Mouse (Mus musculus) testis, adult 2 months (tissue): ENCODE measurements around the gene Wdfy2. TPM values are rescaled to one million over a fixed set of nuclear protein-coding genes. Genes with fewer than 3 reads are reported as not detected.

Experiments used
- H3K27ac ChIP-seq: fragments of 200-500 bp; 2 replicates; pipeline ENCODE4 v1.5.1; 2012; ENCODE audit warnings: low read depth, low read length; ENCODE audit not compliant: control insufficient read depth, insufficient read depth
- H3K27me3 ChIP-seq: fragments of 200-500 bp; 2 replicates; pipeline ENCODE4 v1.6.1; 2012; ENCODE audit warnings: mild to moderate bottlenecking, low read length, moderate library complexity; ENCODE audit not compliant: control insufficient read depth, insufficient read depth
- H3K36me3 ChIP-seq: fragments of 200-500 bp; 2 replicates; pipeline ENCODE4 v1.6.1; 2012; ENCODE audit warnings: mild to moderate bottlenecking, low read length; ENCODE audit not compliant: control insufficient read depth, insufficient read depth
- H3K4me1 ChIP-seq: fragments of 200-500 bp; 2 replicates; pipeline ENCODE4 v1.6.1; 2012; ENCODE audit warnings: low read length; ENCODE audit not compliant: control insufficient read depth, insufficient read depth
- H3K4me3 ChIP-seq: fragments of 200-500 bp; 2 replicates; pipeline ENCODE4 v1.5.1; 2012; ENCODE audit warnings: low read depth, mild to moderate bottlenecking, low read length, moderate library complexity, mixed read lengths; ENCODE audit not compliant: control insufficient read depth
- CTCF ChIP-seq: fragments of 200-500 bp; IDR thresholded peaks from 2 replicates; pipeline ENCODE4 v1.5.1; 2012; ENCODE audit warnings: low read depth, mild to moderate bottlenecking, inconsistent platforms, low read length, moderate library complexity; ENCODE audit not compliant: control insufficient read depth, insufficient read depth, insufficient replicate concordance
- POLR2A ChIP-seq: fragments of 200-500 bp; IDR thresholded peaks from 2 replicates; pipeline ENCODE4 v1.6.1; 2012; ENCODE audit warnings: low read depth, mild to moderate bottlenecking, inconsistent platforms, low read length, moderate library complexity; ENCODE audit not compliant: control insufficient read depth
- polyA plus RNA-seq: library from polyadenylated mRNA; depleted of rRNA; stranded (reverse); fragments of >200 nt; gene quantifications from 2 replicates; pipeline ENCODE4 v1.2.3, GENCODE M21; 2012

Gene Wdfy2
- polyA plus RNA-seq, 1 experiment: 4.1 TPM

- no peaks in the 10 kb centered on the region for H3K4me1 ChIP-seq
- no peak for TF ChIP-seq CTCF
- no peak for TF ChIP-seq POLR2A
- no peaks in the 10 kb centered on the region for H3K27me3 ChIP-seq
- no peak overlapping the region for H3K27ac ChIP-seq
- no peak overlapping the region for H3K4me3 ChIP-seq
- no peaks in the 10 kb centered on the region; the same call in 1 of the 2 replicates for H3K36me3 ChIP-seq
These were observed 99.3 kb downstream of the Wdfy2 start for GRCm38 (mm10) chr14:62936631-62937380.

GRCm38 (mm10) chr14:62937675-62938074 lies 100.2 kb downstream of the Wdfy2 start:
- Histone ChIP-seq H3K27ac (no peak overlapping the region), H3K4me3 (no peak overlapping the region), H3K36me3 (no peaks in the 10 kb centered on the region; the same call in 1 of the 2 replicates), H3K4me1 (no peaks in the 10 kb centered on the region), H3K27me3 (no peaks in the 10 kb centered on the region)
- TF ChIP-seq CTCF: no peak
- no peak for TF ChIP-seq POLR2A

- Histone ChIP-seq H3K4me3 (no peak overlapping the region), H3K4me1 (no peaks in the 10 kb centered on the region), H3K27ac (no peak overlapping the region), H3K27me3 (no peaks in the 10 kb centered on the region), H3K36me3 (no peaks in the 10 kb centered on the region; the same call in 1 of the 2 replicates)
- TF ChIP-seq POLR2A (no peak), CTCF (peak; percentile 27; the same call in 1 of the 2 replicates)
These were observed 102.0 kb downstream of the Wdfy2 start for GRCm38 (mm10) chr14:62939435-62939834.

- TF ChIP-seq CTCF (no peak), POLR2A (no peak)
- no peaks in the 10 kb centered on the region for H3K4me1 ChIP-seq
- H3K4me3 ChIP-seq: no peak overlapping the region
- no peaks in the 10 kb centered on the region for H3K27me3 ChIP-seq
- no peaks in the 10 kb centered on the region for H3K36me3 ChIP-seq
- H3K27ac ChIP-seq: no peak overlapping the region
These were observed 103.1 kb downstream of the Wdfy2 start for GRCm38 (mm10) chr14:62940383-62941074.

- H3K36me3 ChIP-seq: no peaks in the 10 kb centered on the region
- no peaks in the 10 kb centered on the region for H3K4me1 ChIP-seq
- no peaks in the 10 kb centered on the region for H3K27me3 ChIP-seq
- H3K4me3 ChIP-seq: no peak overlapping the region
- TF ChIP-seq POLR2A (no peak), CTCF (no peak)
- no peak overlapping the region for H3K27ac ChIP-seq
These were observed 109.3 kb downstream of the Wdfy2 start for GRCm38 (mm10) chr14:62946794-62947193.

GRCm38 (mm10) chr14:62956091-62956490 lies 118.6 kb downstream of the Wdfy2 start:
- no peak overlapping the region for H3K27ac ChIP-seq
- no peak overlapping the region for H3K4me3 ChIP-seq
- H3K36me3 ChIP-seq: no peaks in the 10 kb centered on the region; the same call in 1 of the 2 replicates
- no peak for TF ChIP-seq POLR2A
- no peak for TF ChIP-seq CTCF
- no peaks in the 10 kb centered on the region for H3K27me3 ChIP-seq
- no peaks in the 10 kb centered on the region for H3K4me1 ChIP-seq

- no peak for TF ChIP-seq CTCF
- no peak for TF ChIP-seq POLR2A
- H3K4me3 ChIP-seq: no peak overlapping the region
- H3K27ac ChIP-seq: no peak overlapping the region
- H3K4me1 ChIP-seq: peaks cover 2% of the 10 kb centered on the region; the same call in 1 of the 2 replicates
- no peaks in the 10 kb centered on the region for H3K27me3 ChIP-seq
- H3K36me3 ChIP-seq: no peaks in the 10 kb centered on the region
These were observed 126.2 kb downstream of the Wdfy2 start for GRCm38 (mm10) chr14:62963632-62964031.

- Histone ChIP-seq H3K36me3 (no peaks in the 10 kb centered on the region), H3K27me3 (no peaks in the 10 kb centered on the region), H3K27ac (no peak overlapping the region), H3K4me3 (no peak overlapping the region), H3K4me1 (peaks cover 2% of the 10 kb centered on the region; the same call in 1 of the 2 replicates)
- TF ChIP-seq POLR2A: no peak
- TF ChIP-seq CTCF: no peak; the same call in 1 of the 2 replicates
These were observed 127.9 kb downstream of the Wdfy2 start for GRCm38 (mm10) chr14:62965342-62965741.
